Mouse (Mus musculus) CH12.LX (cell line): ENCODE results near the gene E2f2. TPM values are rescaled to one million over a fixed set of nuclear protein-coding genes. Genes with fewer than 3 reads are reported as not detected.

Experiments
- DNase-seq: peaks from one replicate; pipeline ENCODE4 v3.0.0-alpha.2; 2013; ENCODE audit errors: extremely low read depth
- H3K27ac ChIP-seq: 2 replicates; pipeline ENCODE4 v1.5.1; 2012; ENCODE audit warnings: low read depth, mild to moderate bottlenecking, control low read depth, moderate library complexity; ENCODE audit not compliant: insufficient read depth
- H3K27me3 ChIP-seq: replicated peaks from 2 replicates; pipeline ENCODE3; 2012; ENCODE audit warnings: inconsistent platforms
- H3K36me3 ChIP-seq, 2 experiments: replicated peaks in 1 of 2; 2 replicates each; pipeline versions ENCODE3 to v1.6.1; 2012; ENCODE audit warnings: inconsistent platforms in 1 of 2, low read length in 1 of 2, mild to moderate bottlenecking in 1 of 2, mixed read lengths in 1 of 2, moderate library complexity in 1 of 2; ENCODE audit not compliant: control insufficient read depth in 1 of 2, insufficient read depth in 1 of 2
- H3K4me1 ChIP-seq, 2 experiments: 2 replicates each; pipeline ENCODE4 v1.6.1; 2012; ENCODE audit warnings: inconsistent platforms in 1 of 2, moderate library complexity in 1 of 2; ENCODE audit not compliant: insufficient read depth in 2 of 2, control insufficient read depth in 1 of 2
- H3K4me2 ChIP-seq: 2 replicates; pipeline ENCODE4 v1.6.1; 2012; ENCODE audit warnings: low read depth, mild to moderate bottlenecking, control low read depth; ENCODE audit not compliant: poor library complexity, insufficient read depth, severe bottlenecking
- H3K4me3 ChIP-seq, 3 experiments: fragments of 150-350 bp in 1 of 3; sonication (generic) in 1 of 3; replicated peaks in 1 of 3; 2 replicates each; pipeline versions ENCODE3 to v1.5.1; 2011 to 2012; ENCODE audit warnings: low read depth in 2 of 3, low read length in 2 of 3, mild to moderate bottlenecking in 2 of 3, moderate library complexity in 2 of 3, control low read depth in 1 of 3, improper control_type of control experiment in 1 of 3, inconsistent platforms in 1 of 3, mixed read lengths in 1 of 3; ENCODE audit not compliant: poor library complexity in 1 of 3
- H3K79me2 ChIP-seq: replicated peaks from 2 replicates; pipeline ENCODE4 v1.6.1; 2012; ENCODE audit warnings: mild to moderate bottlenecking, moderate library complexity; ENCODE audit not compliant: control insufficient read depth, poor library complexity, insufficient read depth, severe bottlenecking; ENCODE audit errors: extremely low read depth
- H3K9ac ChIP-seq: 2 replicates; pipeline ENCODE4 v1.6.1; 2012; ENCODE audit warnings: low read depth, mild to moderate bottlenecking, control low read depth, moderate library complexity; ENCODE audit not compliant: insufficient read depth
- H3K9me3 ChIP-seq: replicated peaks from 2 replicates; pipeline ENCODE3; 2012; ENCODE audit warnings: low read length, inconsistent platforms, mixed read lengths
- BHLHE40 ChIP-seq: IDR thresholded peaks from 2 replicates; pipeline ENCODE4 v1.6.1; 2011; ENCODE audit warnings: mild to moderate bottlenecking, low read depth, low read length, improper control_type of control experiment
- CHD1 ChIP-seq: IDR thresholded peaks from 2 replicates; pipeline ENCODE4 v1.6.1; 2012; ENCODE audit warnings: low read depth, low read length, improper control_type of control experiment, inconsistent platforms
- CHD2 ChIP-seq: IDR thresholded peaks from 2 replicates; pipeline ENCODE4 v1.6.1; 2011; ENCODE audit warnings: low read length, improper control_type of control experiment
- CTCF ChIP-seq, 2 experiments: IDR thresholded peaks in 1 of 2; conservative IDR thresholded peaks in 1 of 2; 2 replicates each; pipeline ENCODE4 v1.5.1; 2011 to 2012; ENCODE audit warnings: low read depth in 2 of 2, low read length in 2 of 2, improper control_type of control experiment in 1 of 2, inconsistent platforms in 1 of 2, mild to moderate bottlenecking in 1 of 2, moderate library complexity in 1 of 2
- E2F4 ChIP-seq: IDR thresholded peaks from 2 replicates; pipeline ENCODE4 v1.6.1; 2011; ENCODE audit warnings: low read depth, low read length, improper control_type of control experiment; ENCODE audit not compliant: insufficient replicate concordance
- ELF1 ChIP-seq: IDR thresholded peaks from 2 replicates; pipeline ENCODE4 v1.6.1; 2014; ENCODE audit warnings: low read depth, mild to moderate bottlenecking, inconsistent platforms, low read length, improper control_type of control experiment
- EP300 ChIP-seq: IDR thresholded peaks from 2 replicates; pipeline ENCODE4 v1.6.1; 2011; ENCODE audit warnings: low read length, improper control_type of control experiment
- GABPA ChIP-seq: IDR thresholded peaks from 2 replicates; pipeline ENCODE4 v1.6.1; 2012; ENCODE audit warnings: low read depth, low read length, improper control_type of control experiment, inconsistent platforms; ENCODE audit not compliant: insufficient replicate concordance
- HCFC1 ChIP-seq: IDR thresholded peaks from 2 replicates; pipeline ENCODE4 v1.6.1; 2012; ENCODE audit warnings: low read depth, mild to moderate bottlenecking, inconsistent platforms, low read length, improper control_type of control experiment
- JUN ChIP-seq: IDR thresholded peaks from 2 replicates; pipeline ENCODE4 v1.6.1; 2011; ENCODE audit warnings: low read depth, mild to moderate bottlenecking, low read length, improper control_type of control experiment, moderate library complexity; ENCODE audit not compliant: insufficient read depth
- JUND ChIP-seq: conservative IDR thresholded peaks from 2 replicates; pipeline ENCODE4 v1.6.1; 2011; ENCODE audit warnings: low read depth, low read length, improper control_type of control experiment
- MAZ ChIP-seq: IDR thresholded peaks from 2 replicates; pipeline ENCODE4 v1.6.1; 2012; ENCODE audit warnings: low read depth, mild to moderate bottlenecking, inconsistent platforms, low read length, improper control_type of control experiment, moderate library complexity
- MXI1 ChIP-seq: IDR thresholded peaks from 2 replicates; pipeline ENCODE4 v1.6.1; 2011; ENCODE audit warnings: mild to moderate bottlenecking, low read depth, low read length, improper control_type of control experiment
- NELFE ChIP-seq: IDR thresholded peaks from 2 replicates; pipeline ENCODE4 v1.6.1; 2011; ENCODE audit warnings: low read depth, low read length, improper control_type of control experiment
- NRF1 ChIP-seq: IDR thresholded peaks from 2 replicates; pipeline ENCODE4 v1.6.1; 2014; ENCODE audit warnings: low read depth, mild to moderate bottlenecking, inconsistent platforms, low read length, improper control_type of control experiment, moderate library complexity
- PAX5 ChIP-seq: IDR thresholded peaks from 2 replicates; pipeline ENCODE4 v1.6.1; 2012; ENCODE audit warnings: low read length, inconsistent platforms, mixed read lengths
- POLR2A ChIP-seq: IDR thresholded peaks from 2 replicates; pipeline ENCODE4 v1.6.1; 2011; ENCODE audit warnings: low read depth, mild to moderate bottlenecking, improper control_type of control experiment, low read length
- POLR2AphosphoS2 ChIP-seq: IDR thresholded peaks from 2 replicates; pipeline ENCODE4 v1.6.1; 2011; ENCODE audit warnings: low read depth, low read length, improper control_type of control experiment
- RCOR1 ChIP-seq: conservative IDR thresholded peaks from 2 replicates; pipeline ENCODE4 v1.6.1; 2012; ENCODE audit warnings: low read depth, mild to moderate bottlenecking, inconsistent platforms, low read length, improper control_type of control experiment
- UBTF ChIP-seq: IDR thresholded peaks from 2 replicates; pipeline ENCODE4 v1.6.1; 2012; ENCODE audit warnings: low read depth, mild to moderate bottlenecking, inconsistent platforms, low read length, improper control_type of control experiment, moderate library complexity
- USF1 ChIP-seq: IDR thresholded peaks from 2 replicates; pipeline ENCODE4 v1.6.1; 2014; ENCODE audit warnings: low read depth, mild to moderate bottlenecking, inconsistent platforms, low read length, improper control_type of control experiment
- USF2 ChIP-seq: conservative IDR thresholded peaks from 2 replicates; pipeline ENCODE4 v1.6.1; 2011; ENCODE audit warnings: low read depth, low read length, improper control_type of control experiment
- ZC3H11A ChIP-seq: IDR thresholded peaks from 2 replicates; pipeline ENCODE4 v1.6.1; 2012; ENCODE audit warnings: low read depth, mild to moderate bottlenecking, inconsistent platforms, low read length, improper control_type of control experiment
- ZNF384 ChIP-seq: IDR thresholded peaks from 2 replicates; pipeline ENCODE4 v1.6.1; 2012; ENCODE audit warnings: low read depth, low read length, improper control_type of control experiment, inconsistent platforms
- dilution Hi-C: fragments of 300-500 bp; cut with MboI; formaldehyde crosslinking; loops from 2 replicates; pipeline ENCODE4 v1.14.3; 2020; ENCODE audit warnings: low sequenced_read_pairs; ENCODE audit not compliant: extremely low pct_unique_long_range_greater_than_20kb, extremely low pct_ligation_motif_present
- in situ Hi-C: fragments of 300-500 bp; cut with MboI; formaldehyde crosslinking; loops from 3 replicates; pipeline ENCODE4 v1.14.3; 2019; ENCODE audit warnings: low sequenced_read_pairs, low pct_ligation_motif_present, low pct_unique_long_range_greater_than_20kb, mixed read lengths
- polyA plus RNA-seq: library from polyadenylated mRNA; unstranded; fragments of >175 nt; gene quantifications from 2 replicates; pipeline ENCODE4 v1.2.1, GENCODE M21; 2012; ENCODE audit warnings: low read depth; ENCODE audit not compliant: insufficient read length
- total RNA-seq, 2 experiments: library from RNA; depleted of rRNA; stranded (reverse); fragments of 300-350 nt in 1 of 2; fragments of >200 nt in 1 of 2; gene quantifications; 2 replicates each; pipeline ENCODE4 v1.2.3; 2012 to 2014

The E2f2 gene
- total and polyA plus RNA-seq, 3 experiments = 3.9 to 7.2 (median 4.4) TPM

DNA sequence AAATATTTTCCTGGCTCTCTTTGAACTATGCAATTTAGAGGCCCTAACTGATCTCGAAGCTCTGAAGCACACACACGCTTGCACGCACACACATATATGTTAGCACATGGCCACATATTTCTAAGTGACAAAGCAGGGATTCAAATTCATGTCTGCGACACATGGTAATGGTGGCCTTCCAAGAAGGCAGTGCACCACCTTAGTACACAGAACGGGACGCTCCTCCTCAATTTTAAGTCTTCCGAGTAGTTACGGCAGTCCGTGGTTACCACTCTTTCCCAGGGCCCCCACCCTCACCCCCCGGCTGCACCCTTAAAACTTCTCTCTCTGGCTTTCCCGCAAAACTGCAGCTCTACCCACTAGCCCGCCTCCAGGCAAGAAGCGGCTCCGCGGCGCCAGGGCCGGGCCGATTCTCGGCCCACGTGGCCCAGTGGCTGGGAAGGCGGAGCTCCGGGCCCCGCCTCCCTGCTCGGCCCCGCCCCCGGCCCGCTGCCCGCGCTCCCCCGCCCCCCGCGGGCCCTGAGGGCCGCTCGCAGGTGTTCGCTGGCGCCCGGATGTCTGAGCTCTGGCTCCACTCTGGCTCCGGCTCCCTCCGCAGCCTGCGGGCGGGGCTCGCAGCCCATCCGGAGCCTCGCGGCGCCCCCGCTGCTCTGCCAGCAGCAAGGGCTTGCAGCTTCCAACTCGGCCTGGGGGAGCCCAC lies 24.6 kb upstream of the E2f2 start (continued):
- peak; percentile 85 for TF ChIP-seq UBTF

DNA sequence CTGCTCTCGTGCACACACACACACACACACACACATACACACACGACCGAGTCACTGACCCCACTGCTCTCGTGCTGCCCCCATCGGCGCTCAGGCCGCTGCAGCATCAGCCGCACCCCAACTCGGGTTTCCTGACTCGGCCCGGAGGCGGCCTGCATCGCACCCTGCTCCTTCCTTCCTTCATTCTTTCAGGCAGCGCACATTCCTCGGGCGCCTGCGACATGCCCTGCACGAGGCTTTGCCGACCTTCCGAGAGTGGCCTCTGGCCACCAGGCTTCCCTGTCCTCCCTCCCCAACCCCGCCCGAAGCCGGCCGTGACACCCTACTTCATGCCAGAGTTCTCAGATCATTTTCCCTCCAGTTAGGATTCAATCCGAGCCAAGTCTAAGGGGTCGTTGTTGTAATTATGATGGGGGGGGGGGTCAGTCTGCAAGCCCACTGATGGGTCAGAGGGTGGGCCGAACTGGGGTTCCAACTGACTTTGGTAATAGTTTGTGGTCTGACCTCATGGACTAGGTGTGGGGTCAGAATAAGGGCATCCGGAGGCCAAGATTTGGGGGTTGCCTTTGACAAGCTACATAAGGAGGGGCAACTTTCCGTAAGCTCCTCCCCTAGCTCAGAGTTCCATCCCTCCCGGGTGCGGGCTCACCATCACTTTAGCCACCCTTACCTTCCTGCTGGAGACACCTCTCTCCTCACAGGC lies 23.7 kb upstream of the E2f2 start:
- Histone ChIP-seq H3K9ac (no peak overlapping the region), H3K27me3 (peaks cover 49% of the 10 kb centered on the region), H3K79me2 (peaks cover 4% of the 10 kb centered on the region; the same call in 1 of the 2 replicates), H3K36me3 (no peaks in the 10 kb centered on the region), H3K9me3 (peaks cover 6% of the 10 kb centered on the region), H3K4me1 (peaks cover 6 to 43% of the 10 kb centered on the region in 2 experiments), H3K4me2 (no peak overlapping the region), H3K4me3 (no peak overlapping the region), H3K27ac (no peak overlapping the region)
- in situ Hi-C loops = no loop called here
- TF ChIP-seq JUN (no peak), ZNF384 (no peak), ELF1 (no peak), MAZ (no peak), RCOR1 (no peak), USF2 (no peak), GABPA (no peak), CHD1 (no peak), PAX5 (no peak)
- no peak for DNase-seq
- dilution Hi-C loops = no loop called here

DNA sequence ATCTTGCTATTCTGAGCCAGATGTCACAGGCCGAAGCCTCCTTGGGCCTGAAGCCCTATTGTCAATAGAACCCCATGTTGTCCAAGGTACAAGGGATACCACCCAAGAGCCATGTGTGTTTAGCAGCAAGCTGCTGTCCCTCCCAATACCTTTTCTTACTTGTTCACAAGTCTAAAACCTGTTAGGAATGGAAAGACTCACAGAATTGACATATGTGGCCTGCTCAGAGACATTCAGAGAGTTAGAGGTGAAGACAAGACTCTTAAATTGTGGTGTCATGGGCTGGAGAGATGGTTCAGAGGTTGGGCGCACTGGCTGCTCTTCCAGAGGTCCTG lies 23.2 kb upstream of the E2f2 start:
- H3K36me3 ChIP-seq = no peaks in the 10 kb centered on the region
- peaks cover 2% of the 10 kb centered on the region; the same call in 1 of the 2 replicates for H3K79me2 ChIP-seq
- H3K9ac ChIP-seq = no peak overlapping the region
- in situ Hi-C loops (no loop called here), dilution Hi-C loops (no loop called here)
- H3K9me3 ChIP-seq = peaks cover 6% of the 10 kb centered on the region
- H3K27ac ChIP-seq = no peak overlapping the region
- H3K4me3 ChIP-seq = no peak overlapping the region
- no peak for TF ChIP-seq NELFE
- no peak for TF ChIP-seq UBTF
- TF ChIP-seq HCFC1 = no peak
- no peak for TF ChIP-seq E2F4
- TF ChIP-seq ELF1 = no peak
- no peak for TF ChIP-seq RCOR1
- no peak for TF ChIP-seq MXI1
- no peak for TF ChIP-seq CHD2
- TF ChIP-seq POLR2AphosphoS2 = no peak
- TF ChIP-seq BHLHE40 = no peak
- TF ChIP-seq CTCF (conservative IDR thresholded peaks at IDR 0.05 in 1 of 2, IDR thresholded peaks at IDR 0.05 in 1 of 2; ENCODE audit: low read depth in 2 of 2, low read length in 2 of 2) = no peak
- no peak for TF ChIP-seq USF1
- TF ChIP-seq ZC3H11A = no peak
- TF ChIP-seq JUND = no peak
- no peak for TF ChIP-seq POLR2A
- TF ChIP-seq CHD1 = no peak
- no peak for TF ChIP-seq ZNF384
- TF ChIP-seq EP300 = no peak
- no peak for TF ChIP-seq NRF1
- TF ChIP-seq, all 38 proteins: peak for 0
- DNase-seq = no peak
- Histone ChIP-seq H3K4me2 (no peak overlapping the region), H3K27me3 (peaks cover 50% of the 10 kb centered on the region), H3K4me1 (peaks cover 6 to 40% of the 10 kb centered on the region in 2 experiments)
